Mouse (Mus musculus): ENCODE measurements around the gene Plcg2.

Plcg2 gene

DNA sequence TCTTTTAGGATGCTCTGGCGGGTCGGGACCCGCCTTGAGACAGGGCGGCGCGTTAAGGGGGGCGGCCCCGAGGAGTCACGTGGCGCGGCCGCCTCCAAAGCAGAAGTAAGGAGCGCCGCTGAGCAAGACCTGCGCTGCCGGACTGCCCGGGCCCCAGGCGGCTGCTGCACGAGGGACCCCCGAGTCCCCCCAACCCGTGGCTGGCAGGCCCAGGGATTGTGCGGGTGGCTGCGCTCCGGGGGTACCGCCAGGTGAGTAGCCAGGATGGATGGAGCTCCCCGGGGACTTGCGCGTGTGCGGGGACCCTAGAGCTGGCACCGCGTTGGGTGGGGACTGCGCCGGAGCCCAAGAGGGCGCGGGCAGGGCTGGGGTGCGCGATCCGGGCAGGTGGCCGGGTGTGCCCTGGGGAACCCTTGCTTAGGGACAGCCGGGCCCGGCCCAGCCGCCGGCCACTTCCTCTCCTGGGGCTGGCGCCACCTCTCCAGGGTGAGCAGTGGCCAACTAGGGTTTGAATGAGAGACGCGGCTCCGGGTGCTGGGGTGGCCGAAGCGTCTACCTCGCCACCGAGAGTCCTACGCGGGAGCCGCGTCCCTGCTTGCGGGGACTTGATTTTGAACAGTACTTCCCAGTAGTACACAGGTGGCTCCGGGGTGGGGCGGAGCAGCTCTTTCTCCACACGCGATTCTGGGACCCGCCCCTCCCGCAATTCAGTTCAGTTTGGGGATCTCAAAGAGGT lies at the start of gene Plcg2:
TSS of gene Plcg2 (plus strand) at position 113 of the 736 bp plus-strand sequence.
- peak; percentile 61 for DNase-seq

GRCm38 (mm10) chr8:117451072-117451471 lies 47.0 kb upstream of the Plcg2 start:
- DNase-seq: no peak

GRCm38 (mm10) chr8:117453974-117454373 lies 44.1 kb upstream of the Plcg2 start:
- no peak for DNase-seq

DNA sequence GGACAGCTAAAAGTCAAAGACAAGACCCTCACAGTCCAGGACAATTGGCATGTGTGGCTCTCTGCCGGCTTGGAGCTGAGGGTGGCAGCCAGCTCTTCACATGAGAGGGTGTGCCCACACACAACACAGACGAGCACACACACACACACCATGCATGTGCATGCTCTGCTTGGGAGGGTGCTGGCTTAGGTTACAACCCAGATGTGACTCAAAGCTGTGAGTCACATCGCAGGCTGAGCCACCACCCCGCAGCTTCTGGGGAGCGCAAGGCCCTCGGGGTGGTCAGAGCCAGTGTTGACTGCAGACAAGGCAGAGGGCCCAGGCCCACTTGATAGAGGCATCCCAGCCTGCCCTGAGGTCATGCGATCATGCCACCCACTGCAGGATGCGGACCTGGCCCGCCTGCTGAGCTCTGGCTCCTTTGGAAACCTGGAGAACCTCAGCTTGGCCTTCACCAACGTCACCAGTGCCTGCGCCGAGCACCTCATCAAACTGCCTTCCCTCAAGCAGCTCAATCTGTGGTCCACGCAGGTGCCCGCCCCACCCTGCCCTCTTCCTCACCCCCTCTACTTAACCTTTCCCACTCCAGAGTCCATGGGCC lies 43.5 kb upstream of the Plcg2 start:
- no peak for DNase-seq

DNA sequence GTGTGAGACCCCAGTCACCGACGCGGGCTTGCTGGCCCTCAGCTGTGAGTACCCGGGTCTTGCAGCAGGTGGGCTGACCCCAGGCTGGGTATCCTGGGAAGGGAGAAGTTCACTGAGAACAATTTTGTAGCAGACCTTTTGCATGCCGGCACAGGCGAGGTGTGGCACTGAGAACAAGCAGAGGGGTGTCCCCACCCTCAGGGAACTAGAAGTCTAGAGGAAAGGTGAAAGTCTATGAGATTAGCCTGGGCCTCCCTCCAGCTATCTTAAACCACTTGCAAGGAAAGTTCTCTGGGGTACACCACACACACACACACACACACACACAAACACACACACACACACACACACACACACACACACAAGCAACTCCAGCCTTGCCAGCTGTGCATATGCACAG lies 42.4 kb upstream of the Plcg2 start:
- DNase-seq: no peak

DNA sequence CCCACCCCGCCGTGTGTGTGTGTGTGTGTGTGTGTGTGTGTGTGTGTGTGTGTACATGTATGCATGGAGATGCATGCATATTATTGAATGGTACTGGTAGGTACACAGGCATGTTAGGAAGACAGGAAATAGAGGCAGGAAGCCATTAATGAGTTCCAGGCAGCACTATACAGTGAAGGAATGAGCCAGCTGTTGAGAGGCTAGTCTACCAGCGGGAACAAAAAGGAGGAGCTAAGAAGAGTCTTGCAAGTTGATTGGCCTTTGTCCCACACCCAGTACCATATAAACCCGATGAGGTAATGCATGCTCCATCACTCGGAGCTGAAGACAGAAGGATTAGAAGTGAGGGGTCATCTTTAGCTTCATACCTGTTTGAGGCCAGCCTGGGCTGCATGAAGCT lies 39.7 kb upstream of the Plcg2 start:
- no peak for DNase-seq

- DNase-seq: no peak
Measured at GRCm38 (mm10) chr8:117462701-117463284, 35.3 kb upstream of the Plcg2 start.

DNA sequence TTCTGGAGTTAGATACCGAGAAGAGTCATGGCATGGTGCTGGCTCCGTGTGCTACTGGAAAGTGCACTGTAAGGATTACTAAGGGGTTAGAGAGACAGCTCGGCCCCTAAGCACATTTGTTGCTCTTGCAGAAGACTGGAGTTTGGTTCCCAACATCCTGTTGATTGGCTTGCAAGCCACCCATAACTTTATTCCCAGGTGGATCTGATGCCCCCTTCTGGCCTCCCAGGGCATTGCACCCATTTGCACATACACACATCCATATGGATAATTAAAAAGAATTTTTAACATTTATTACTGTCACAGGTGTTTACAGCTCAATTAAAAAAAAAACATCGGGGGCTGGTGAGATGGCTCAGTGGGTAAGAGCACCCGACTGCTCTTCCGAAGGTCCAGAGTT lies 33.6 kb upstream of the Plcg2 start:
- peak; percentile 50 for DNase-seq

- DNase-seq: peak; percentile 75
Measured at GRCm38 (mm10) chr8:117465250-117465649, 32.8 kb upstream of the Plcg2 start.

- no peak for DNase-seq
Measured at GRCm38 (mm10) chr8:117467466-117467865, 30.6 kb upstream of the Plcg2 start.

- peak; percentile 51 for DNase-seq
Measured at GRCm38 (mm10) chr8:117469431-117470341, 28.4 kb upstream of the Plcg2 start.

DNA sequence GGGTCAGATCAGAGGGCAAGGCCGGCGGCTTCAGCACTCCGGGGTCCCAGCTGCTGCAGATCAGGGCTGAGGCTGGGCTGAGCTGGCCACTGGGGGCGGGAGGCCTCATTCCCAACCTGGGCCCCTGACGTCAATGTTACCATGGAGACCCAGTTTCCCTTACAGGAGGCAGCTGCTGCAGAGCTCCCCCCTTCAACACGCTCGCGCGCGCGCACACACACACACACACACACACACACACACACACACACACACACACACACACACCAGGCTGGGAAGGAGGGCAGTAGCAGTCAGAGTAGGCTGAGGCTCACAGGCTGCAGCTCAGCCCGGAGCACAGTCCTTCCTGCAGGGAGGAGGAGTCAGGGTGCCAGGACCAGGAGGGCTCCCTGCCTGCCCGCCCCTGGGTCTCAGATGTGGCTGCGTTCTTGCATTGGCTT lies 27.7 kb upstream of the Plcg2 start:
- DNase-seq: peak; percentile 95

GRCm38 (mm10) chr8:117471174-117471573 lies 26.9 kb upstream of the Plcg2 start:
- peak; percentile 87 for DNase-seq

DNA sequence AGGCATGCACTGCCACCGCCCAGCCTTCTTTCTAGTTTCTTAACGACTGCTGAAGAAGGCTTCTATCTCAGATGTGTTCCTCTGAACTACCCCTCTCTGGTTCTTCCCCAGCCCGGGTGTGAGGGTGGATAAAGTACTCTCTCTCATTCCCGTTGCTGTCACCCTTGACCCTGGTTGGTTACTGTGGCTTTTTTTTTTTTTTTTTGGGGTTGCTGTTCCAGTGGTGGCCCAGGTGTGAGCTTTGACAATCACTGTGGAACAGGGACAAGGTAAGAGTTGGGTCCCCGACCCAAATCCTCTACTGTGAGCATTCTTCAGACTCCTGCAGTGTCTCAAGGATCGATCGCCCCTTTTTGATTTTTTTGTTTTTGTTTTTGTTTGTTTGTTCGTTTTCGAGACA lies 26.4 kb upstream of the Plcg2 start:
- no peak for DNase-seq

- DNase-seq: no peak
Measured at GRCm38 (mm10) chr8:117472332-117472731, 25.8 kb upstream of the Plcg2 start.

DNA sequence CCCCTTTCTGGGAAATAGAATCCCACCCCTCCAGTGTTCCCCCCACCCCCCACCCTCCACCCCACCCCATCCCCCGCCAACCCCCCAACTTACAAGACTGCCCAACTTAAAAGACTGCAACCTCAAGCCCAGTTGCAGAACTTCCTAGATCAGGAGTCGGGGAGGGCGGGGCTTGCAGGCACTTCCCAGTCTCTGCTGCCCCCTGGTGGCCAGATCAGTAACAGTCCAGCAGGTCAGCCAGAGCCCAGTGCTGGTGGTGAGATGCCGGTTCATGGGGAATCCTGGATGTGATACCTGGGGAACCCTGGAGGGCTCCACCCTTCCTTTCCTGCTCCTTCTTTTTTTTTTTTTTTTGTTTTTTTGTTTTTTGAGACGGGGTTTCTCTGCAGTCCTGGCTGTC lies 23.1 kb upstream of the Plcg2 start:
- peak; percentile 97 for DNase-seq

DNA sequence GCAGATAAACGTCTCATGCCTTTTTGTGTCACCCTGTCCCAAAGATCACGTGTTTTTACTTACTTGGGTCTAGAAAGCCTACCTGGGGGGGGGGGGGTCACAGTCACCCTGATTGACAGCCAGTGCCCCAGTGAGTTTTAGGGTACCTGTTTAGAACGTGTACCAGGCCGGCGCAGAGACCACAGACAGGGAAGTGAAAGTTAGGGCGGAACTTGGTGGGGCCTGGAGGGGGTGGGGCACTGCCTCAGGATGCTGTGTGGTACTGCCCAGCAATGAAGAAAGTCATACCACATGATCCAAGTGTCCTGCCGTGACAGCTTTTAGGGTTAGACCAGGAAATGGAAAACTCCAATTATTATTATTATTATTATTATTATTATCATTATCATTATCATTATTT lies 22.3 kb upstream of the Plcg2 start:
- no peak for DNase-seq

- no peak for DNase-seq
Measured at GRCm38 (mm10) chr8:117478082-117478481, 20.0 kb upstream of the Plcg2 start.

- no peak for DNase-seq
Measured at GRCm38 (mm10) chr8:117479996-117480395, 18.1 kb upstream of the Plcg2 start.

DNA sequence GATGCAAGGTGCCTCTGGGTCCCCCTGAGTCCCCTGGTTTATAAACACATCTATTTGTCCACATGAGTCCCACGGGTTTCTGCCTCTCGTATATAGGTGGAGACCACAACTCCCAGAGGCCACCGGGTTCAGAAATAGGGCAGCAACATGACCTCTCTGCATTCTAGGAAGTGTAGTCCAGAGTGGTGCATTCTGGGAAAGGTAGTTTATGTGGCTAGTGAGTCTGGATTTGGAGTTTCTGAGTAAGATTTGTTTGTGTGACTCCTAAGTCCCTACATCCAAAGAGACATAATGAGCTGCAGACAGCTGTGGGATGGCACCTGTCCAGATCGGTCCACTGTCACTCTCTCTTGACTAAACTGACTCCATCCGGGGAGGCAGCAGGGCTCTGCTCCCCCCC lies 17.6 kb upstream of the Plcg2 start:
- no peak for DNase-seq

- DNase-seq: no peak
Measured at GRCm38 (mm10) chr8:117481830-117482229, 16.3 kb upstream of the Plcg2 start.

- DNase-seq: no peak
Measured at GRCm38 (mm10) chr8:117484731-117485130, 13.4 kb upstream of the Plcg2 start.

GRCm38 (mm10) chr8:117485316-117485715 lies 12.8 kb upstream of the Plcg2 start:
- no peak for DNase-seq

Data from kidney, postnatal 10 days (tissue).